Mouse (Mus musculus) cerebellum, adult 9-11 months (tissue): Measurements from ENCODE around the gene Samm50.
A peak's percentile ranks its signal among the peaks of the same experiment; 100 is the strongest.
"Not testable (repeated sequence)": the region's sequence is repeated elsewhere in the genome, so short reads cannot be mapped to it uniquely, and the experiment has no call there.

Source experiments
- DNase-seq: peaks from one replicate; pipeline ENCODE4 v3.0.0; 2022

The Samm50 gene

DNA sequence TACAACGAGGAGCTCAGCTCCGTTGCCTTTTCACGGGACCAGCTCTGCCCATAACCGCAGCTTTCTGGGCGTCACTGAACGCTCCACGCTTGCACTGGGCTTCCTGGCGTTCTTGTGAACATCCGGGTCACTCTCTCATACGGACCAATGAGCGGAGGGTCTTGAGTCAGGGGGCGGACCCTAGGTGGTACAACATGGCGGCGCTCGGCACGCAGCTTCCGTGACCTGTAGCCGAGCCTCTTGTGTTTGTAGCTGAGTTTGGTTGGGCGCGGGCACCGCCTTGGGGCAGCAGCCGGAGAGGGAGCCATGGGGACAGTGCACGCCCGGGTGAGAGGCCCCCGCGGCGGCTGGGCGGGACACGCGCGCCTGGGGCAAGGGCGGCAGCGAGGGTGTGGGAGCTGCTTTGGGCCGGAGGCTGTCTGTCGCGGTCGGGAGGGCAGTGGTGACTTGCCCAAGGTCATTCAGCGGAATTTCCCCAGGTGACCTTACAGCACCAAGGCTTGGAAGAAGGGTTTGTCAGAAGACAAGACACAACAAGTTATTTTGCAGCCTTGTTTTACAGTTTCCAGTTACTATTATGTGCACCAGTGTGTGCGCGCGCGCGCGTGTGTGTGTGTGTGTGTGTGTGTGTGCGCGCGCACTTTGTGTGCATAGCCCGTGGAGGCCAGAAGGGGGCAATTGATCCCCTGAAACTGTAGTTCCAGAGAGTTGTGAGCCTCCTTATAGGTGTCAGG, at the start of gene Samm50:
Samm50 (plus strand) TSS at position 184 of the 734 bp plus-strand sequence.
- DNase-seq: peak; percentile 93

DNA sequence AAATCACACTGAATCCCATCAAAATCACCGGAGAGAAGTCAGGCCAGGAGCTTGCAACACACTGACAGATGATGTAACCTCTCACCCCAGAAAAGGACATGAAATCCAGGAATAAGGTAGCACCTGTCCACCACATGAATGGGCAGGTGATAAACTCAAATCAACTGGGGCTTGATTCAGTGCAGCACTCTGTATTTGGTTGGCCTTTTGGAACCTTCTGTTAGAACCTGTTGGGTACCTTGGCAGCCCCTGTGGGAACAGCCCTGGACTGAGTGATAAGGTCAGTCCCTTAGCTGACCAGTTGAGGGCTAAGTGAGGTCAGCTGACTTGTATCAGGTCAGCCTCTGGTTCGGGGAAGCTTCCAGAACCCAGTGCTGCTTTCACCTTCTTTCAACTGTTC, 35.9 kb upstream of the Samm50 start:
- no peak for DNase-seq

DNA sequence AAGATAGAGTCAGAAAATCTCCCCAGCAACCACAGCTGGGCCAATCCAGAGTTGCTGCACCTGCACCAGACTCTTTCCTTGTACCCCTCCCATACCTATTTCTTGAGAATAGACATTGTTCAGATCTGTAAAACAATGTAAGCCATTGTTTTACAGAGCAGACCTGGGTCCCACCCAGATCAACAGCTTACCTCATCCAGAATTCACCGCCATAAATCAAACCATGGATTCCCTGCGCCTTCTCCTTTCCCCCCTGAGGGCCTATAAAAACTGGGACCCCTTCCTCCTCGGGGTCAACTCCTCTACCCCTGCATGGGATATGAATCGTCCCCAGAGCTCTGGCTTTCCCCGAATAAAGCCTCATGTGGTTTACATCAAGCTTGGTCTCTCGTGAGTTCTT, 34.5 kb upstream of the Samm50 start:
- DNase-seq: not testable (repeated sequence)

DNA sequence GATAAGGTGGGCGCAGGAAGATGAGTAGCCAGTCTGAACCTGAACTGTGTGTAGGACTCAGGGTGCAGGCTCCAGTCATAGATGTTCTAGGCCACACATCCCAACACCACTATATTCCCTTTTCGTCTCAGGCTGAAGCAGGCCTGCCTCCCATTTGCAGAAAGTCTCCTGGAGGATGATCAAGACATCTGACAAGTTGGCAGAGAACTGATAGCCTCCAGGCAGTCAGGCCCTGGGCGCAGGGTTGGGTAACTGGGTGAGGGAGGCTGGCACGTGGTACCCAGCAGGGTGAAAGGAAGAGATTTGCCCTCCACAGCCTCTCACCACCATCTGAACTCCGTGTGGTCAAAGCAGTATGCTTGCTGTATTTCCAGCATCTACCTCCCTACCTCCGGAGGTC, 30.2 kb upstream of the Samm50 start:
- DNase-seq: no peak

DNA sequence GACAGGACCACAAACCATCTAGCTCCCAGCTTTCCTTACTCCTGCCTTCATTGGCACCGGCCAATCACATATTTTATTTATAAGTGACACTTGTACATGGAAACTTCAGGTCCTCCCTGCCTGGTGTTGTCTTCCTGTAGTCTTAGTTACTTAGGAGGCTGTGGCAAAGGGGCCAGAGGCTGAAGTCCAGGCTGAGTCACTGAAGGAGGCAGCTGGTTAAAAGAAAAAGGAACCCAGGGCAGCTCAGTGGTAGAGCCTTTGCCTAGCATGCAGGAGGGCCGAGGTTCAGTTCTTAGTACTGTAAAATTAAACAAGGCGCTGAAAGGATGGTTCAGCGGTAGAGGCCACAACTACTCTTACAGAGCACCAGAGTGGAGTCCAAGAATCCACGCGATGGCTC, 25.2 kb upstream of the Samm50 start:
- DNase-seq: no peak

DNA sequence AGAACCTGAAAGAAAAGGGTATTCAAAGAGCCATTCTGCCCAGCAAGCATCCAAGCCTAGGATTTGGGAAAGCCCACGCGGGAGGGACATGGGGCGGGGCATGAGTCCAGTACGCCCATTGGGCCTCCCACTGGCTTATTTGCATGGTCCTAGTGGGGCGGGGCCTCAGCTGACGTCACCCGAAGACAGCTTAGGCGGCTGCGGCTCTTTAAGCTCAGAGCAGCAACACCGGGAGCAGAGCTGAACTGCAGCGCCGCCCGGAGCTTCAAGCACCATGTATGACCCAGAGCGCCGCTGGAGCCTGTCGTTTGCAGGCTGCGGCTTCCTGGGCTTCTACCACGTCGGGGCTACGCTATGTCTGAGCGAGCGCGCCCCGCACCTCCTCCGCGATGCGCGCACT, 24.4 kb upstream of the Samm50 start, which contains the start of gene Pnpla3:
Pnpla3 (plus strand) TSS at position 238 of the 400 bp plus-strand sequence.
- DNase-seq: peak; percentile 98

DNA sequence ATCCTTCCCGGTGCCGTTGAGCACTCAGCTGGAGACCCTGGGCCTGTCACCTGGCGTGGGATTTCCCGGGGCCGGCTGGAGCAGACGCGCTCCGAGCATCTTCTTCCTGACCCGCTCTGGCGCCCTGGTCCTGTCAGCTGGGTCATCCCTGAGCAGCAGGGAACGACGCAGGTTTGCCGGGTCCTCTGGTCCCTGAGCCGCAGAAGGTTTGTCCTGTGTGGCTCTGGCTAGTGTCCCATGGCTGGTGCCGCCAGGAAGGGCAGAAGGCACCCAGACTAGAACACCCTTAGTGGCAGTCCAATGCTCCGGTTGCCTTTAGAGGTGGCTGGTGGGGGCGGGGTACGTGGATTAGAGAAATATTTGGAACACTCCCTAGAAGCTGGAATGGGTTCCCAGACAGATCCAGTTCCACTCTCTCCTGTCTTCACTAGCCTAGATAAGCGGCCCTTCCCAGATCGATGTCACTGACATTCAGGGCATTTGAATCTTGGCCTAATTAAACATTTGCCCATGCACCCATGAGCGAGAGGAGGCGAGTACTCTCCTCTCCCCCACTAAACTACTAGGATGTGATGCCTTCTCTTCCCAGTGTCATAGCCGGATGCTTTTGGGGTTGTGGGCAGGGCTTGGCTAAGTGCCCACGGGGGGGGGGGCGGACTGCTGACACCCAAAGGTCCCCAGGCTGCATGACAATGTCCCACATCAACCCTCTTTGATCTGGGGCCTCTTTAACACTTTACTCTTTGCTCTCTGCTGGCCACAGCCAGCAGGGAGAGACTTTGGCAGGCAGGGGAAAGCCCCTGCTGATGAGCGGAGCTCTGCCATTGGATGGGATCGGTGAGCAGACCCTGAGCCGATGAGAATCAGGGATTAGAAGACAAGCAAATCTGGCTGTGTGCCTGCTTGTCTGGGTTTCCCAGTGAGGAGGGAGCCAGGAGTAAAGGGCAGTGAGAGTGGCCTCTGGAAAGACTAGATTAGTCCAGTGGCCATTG, 23.6 kb upstream of the Samm50 start:
- peak; percentile 80 for DNase-seq

DNA sequence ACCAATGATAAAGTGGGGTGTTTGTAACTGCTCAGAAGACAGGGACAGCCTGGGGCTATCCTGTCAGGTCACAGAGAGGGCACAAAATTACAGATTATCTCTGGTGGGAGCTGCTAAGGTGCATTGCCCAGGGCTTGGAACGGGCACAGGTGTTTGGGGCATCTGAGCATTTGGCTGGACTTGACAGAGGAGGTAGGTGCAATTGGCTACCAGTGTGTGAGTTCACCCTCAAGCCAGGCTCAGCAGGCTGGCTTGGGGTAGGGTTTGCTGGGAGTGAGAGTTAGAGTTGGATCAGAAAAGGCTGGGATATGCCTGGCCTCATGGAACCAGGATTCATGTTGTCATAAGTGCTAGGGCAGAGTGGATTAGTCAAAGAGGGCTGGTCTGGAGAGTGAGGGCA, 22.5 kb upstream of the Samm50 start:
- no peak for DNase-seq

DNA sequence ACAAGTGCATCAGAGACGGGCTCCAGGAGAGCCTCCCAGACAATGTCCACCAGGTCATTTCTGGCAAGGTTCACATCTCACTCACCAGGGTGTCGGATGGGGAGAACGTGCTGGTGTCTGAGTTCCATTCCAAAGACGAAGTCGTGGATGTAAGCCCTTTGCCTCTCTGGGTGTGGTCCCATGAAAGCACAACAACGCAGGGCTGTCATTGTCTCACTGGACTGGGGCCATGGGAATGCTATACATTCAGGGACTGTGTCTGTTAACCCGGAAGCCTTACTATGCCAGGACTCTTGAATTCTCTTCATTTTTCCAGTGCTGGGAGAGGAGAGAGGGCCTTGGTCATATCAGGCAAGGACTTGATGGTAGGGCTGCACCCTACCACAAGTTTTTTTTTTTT, 20.9 kb upstream of the Samm50 start:
- DNase-seq: no peak

DNA sequence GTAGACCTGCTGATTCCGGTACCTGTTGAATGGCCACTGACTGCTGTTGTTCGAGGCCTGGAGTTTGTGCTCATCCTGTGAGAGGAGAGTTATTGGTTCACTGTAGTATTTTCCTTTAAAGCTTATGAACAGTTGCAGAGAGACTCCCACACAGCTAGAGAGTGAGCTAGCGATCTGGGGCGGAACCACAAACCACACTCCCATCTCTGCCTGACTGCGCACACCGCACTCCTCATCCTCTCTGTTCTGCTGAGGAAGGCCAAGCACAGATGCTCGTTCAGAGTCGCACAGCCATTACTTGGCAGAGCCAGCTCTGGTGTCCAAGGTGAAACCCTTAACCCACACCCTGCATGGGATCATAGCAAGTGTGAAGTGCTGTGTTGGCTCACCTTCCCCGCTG, 13.3 kb upstream of the Samm50 start:
- no peak for DNase-seq

DNA sequence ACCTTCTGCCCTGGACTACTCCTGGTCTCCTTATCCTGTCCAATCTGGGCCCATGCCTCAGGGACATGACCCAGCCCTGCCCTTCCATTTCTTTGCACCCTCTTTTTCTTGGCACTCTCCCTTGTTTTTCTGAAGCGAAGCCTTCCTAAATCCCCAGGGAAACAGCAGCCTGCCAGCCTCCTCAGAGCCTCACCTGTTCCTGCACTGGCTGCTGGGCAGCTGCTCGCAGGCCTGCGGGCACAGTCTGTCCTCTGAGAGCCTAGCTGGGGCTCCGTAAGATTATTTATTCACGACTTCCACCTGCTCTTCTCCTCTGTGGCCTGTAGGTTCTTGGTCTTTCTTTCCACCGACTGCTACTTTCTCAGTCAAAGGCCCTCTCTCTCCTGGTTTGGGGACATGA, 10.0 kb upstream of the Samm50 start:
- no peak for DNase-seq

DNA sequence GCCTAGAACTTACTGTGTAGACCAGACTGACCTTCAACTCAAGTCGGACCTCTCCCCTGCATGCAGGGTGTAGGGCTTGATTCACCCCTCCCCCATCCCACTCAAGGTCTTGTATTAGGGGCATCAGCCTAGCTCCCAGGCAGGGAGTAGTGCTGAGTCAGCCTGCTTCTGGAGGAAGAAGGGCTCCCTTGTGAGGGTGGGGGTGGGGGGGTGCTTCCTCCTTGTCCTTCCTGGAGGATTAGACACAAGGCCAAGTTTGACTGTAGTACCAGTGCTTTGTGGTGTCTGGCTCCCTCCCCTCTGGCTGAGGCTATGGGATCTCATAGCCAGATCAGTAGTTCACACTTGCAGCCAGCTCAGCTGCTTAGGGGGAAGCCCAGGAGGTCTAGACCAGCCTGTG, 8.1 kb upstream of the Samm50 start:
- DNase-seq: no peak

DNA sequence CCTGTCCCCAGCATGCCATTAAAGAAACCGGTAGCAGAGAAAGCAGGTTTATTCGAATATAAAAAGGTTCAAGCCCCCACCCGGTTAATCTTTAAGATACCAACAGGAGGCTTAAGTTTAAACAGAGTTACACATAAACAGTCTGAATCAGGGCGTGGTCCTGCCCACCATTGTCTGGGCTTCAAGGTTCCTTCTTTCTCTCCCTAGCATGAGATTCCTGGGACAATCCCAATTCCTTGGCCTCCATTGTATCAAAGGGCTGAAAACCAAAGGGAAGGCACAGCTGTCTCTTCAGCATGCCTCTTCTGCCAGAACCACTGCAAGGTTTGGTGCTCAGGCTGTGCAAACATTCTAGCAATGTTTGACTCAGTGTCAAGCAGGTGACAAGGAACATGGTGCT, 5.8 kb upstream of the Samm50 start:
- no peak for DNase-seq

DNA sequence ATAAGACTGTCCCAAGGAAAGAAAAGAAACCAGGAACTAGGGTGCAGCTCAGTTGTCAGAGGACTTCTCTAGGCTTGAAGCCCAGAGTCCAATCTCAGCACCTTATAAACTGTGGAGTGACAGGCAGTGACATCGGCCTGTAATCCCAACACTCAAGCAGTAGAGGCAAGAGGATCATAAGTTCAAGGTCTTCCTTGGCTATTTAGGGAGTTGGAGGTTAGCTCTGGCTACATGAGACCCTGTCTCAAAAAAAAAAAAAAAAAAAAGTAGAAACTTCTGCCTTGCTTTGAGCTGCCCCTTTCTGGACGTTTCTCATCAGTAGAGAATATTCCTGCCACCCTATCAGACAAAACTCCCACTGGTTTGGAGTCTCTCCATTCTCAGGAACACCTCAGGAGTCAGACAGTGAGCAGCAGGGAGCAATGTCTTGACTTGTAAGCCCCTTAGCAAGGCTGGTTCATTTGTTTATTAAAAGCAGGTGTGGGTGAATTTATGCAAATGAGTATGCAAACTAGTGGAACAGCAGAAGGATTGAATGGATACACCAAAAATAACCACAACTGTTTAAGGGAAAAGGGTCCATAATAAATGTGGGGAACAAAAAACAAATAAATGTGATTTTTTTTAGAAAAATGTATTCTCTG, 3.0 kb upstream of the Samm50 start:
- DNase-seq: no peak

DNA sequence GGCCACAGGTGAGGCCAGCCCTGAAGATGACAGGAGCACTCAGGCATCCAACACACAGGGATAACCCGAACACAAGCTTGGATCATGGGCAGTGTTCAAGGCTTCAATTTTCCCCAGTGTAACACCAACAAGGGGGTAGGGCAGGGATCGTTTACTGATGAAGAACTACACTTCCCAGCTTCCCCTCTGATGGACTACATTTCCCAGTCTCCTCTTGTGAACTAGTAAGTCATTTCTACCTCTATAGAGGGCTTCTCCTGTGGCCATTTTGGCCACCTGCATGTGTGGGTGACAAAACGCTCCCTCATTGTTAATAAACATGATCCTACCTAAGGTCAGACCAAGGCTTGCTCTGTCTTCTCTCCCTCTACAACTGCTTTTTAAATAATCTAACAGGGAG, 2.2 kb upstream of the Samm50 start:
- no peak for DNase-seq

DNA sequence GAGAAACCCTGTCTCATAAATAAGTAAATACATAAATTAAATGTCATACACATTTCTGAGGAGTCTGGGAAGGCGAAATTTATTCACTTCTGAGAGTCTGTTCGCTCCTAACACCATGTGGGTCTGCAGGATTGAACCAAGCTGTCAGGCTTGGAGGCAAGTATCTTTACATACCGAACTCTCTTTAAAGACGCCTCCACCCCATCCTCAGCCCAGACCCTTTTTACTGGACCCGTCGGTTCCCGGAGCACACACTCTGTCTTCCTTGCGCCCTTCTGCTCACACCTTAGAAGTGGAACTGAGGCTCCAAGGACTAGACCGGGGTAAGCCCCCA, 350 bp upstream of the Samm50 start:
- no peak for DNase-seq

DNA sequence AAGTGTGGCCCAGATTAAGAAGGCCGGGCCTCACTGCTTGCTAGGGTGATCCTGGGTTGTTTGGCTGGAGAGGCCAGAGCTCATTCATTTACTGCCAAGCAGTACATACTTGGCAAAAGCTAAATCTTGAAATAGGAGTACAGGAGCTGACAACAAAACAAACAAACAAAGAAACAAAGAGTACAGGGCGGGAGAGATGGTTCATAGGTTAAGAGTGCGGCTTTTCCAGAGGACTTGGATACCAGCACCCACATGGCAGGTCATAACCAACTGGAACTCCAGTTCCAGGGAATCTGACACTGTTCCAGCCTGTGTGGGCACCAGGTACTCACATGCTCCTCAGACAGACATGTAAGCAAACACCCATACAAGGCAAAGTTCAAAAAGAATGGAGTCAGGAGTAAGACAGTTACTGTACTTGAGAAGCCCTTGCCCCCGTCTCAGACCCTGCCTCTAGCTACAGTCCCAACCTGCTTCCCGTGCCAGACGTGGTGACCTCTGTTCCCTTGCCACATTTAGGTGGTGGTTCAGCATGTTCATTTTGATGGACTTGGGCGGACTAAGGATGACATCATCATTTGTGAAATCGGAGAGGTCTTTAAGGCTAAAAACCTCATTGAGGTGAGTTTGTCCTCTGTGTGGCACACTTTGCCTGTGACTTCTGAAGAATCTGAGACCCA, 4.6 kb downstream of the Samm50 start:
- DNase-seq: no peak

DNA sequence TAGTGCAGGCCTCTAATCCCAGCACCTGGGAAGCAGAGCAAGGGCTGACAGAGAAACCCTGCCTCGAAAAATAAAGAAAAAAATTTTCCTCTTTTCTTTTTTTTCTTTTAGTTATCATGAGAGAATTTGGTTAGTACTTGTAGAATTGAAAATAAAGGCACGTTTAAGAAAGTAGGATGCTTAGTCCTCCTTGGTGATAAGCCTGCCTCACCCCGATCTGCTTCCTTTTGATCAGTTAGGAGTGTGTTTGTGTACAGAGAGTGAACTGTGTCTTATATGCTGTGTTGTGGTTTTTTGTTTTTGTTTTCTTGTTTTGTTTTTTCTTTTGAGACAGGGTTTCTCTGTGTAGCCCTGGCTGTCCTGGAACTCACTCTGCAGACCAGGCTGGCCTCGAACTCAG, 15.3 kb downstream of the Samm50 start:
- no peak for DNase-seq

DNA sequence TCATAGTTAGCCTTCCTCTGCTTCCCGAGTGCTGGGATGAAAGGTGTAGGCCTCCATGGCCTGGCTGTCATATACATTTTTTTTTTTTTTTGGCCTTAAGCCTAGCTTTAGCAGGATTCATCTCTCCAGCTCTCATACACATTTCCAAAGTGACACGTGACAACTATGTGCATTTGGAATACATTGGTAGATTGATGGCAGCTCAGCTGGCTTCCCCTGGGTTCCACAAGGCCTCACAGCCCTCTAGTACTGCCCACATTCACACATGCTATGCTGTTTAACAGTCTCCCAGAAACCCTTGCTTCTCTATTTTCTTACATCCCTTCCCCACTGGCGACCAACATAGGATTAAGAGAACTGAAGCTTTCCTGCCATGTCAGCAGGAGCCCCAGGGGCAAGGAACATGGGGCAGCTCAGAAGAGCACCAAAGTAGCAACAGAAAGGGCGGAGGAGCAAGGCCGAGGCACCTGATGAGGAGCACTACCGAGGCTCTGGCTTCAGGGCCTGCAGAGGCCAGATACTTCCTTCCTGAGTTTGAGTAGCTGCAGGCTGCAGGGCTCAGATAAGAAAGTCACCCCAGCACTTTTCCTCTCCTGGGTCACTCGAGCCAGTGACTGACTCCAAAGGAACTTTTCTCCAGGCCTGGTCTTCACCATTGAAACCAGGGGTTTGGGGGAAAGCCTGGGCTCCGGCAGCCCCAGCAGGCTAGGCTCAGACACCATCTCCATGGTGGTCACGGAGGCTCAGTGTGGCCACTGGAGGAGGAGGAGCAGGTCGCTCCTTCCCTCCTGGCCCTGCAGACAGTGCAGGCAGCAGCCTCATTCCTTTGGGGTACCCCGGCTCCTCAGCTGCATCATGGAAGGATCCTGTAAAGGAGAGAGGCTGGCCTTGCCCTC, 17.7 kb downstream of the Samm50 start:
- no peak for DNase-seq

DNA sequence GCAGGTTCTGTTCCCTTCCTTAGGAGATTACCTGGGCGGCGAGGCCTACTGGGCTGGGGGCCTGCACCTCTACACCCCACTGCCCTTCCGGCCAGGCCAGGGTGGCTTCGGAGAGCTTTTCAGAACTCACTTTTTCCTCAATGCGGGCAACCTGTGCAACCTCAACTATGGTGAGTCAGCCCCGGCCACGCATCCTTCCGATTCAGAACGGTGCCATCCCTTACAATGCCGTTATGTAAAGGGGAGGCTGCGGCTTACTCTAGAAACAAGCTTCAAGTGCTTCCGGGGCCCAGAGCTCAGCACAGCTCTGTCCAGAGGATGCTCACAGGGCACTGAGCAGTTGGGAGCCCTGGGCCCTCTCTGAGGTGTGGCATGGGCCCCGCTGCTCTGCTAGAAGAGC, 18.4 kb downstream of the Samm50 start:
- no peak for DNase-seq

DNA sequence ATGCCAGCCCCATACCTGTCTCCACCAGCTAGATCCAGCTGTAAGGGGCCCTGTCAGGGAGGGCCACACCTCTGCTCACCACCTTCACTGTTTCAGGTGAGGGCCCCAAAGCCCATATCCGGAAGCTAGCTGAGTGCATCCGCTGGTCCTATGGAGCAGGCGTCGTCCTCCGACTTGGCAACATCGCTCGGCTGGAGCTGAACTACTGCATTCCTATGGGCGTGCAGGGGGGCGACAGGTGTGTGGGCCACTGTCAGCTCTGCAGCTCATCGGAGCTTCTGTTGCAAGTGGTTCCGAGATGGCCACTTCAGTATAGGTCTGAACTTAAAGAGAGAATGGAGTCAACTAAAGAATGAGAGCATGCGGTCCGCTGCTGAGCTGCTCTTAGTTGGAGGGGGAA, 18.9 kb downstream of the Samm50 start:
- DNase-seq: no peak

DNA sequence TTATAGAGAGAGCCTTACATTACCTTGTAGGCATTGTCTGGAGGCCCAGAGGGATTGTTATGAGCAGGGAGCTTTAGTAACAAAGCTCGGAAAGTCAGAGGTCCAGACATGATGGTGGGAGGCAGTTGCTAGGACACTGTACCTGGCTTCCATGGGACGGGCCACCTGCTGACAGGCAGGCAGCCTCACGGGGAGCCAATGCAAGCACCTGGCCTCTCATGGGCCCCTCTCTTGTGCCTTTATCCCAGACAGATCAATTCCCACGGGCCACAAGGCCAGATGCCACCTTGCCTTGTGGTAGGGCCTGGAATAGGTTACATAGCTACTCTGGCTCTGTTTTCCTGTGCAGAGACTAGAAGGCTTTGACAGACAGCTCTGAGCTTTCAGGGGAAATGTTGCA, 19.5 kb downstream of the Samm50 start:
- no peak for DNase-seq
